Mouse (Mus musculus) heart, embryonic 13.5 days (tissue): ENCODE data around the gene Rhot1. TPM values are rescaled to one million over a fixed set of nuclear protein-coding genes. Genes with fewer than 3 reads are reported as not detected.
"Not testable (repeated sequence)": the region's sequence is repeated elsewhere in the genome, so short reads cannot be mapped to it uniquely, and the experiment has no call there.

Experiments
- ATAC-seq: fragments of 200-750 bp; cut with Nextera tagmentation; 2 replicates; pipeline ENCODE4 v1.8.0; 2017; ENCODE audit warnings: moderate TSS enrichment; ENCODE audit not compliant: insufficient number of reproducible peaks, low FRiP score, low TSS enrichment; ENCODE audit errors: extremely low read depth
- H3K27ac ChIP-seq: fragments of 300-500 bp; sonication (generic); replicated peaks from 2 replicates; pipeline ENCODE4 v1.5.1; 2015; ENCODE audit warnings: moderate library complexity, mild to moderate bottlenecking, inconsistent platforms
- H3K27me3 ChIP-seq: fragments of 300-500 bp; sonication (generic); replicated peaks from 2 replicates; pipeline ENCODE4 v1.6.1; 2015; ENCODE audit warnings: mild to moderate bottlenecking, inconsistent platforms
- H3K36me3 ChIP-seq: fragments of 300-500 bp; sonication (generic); 2 replicates; pipeline ENCODE4 v1.6.1; 2015; ENCODE audit warnings: mild to moderate bottlenecking, inconsistent platforms
- H3K4me1 ChIP-seq: fragments of 300-500 bp; sonication (generic); 2 replicates; pipeline ENCODE4 v1.6.1; 2015; ENCODE audit warnings: inconsistent platforms
- H3K4me2 ChIP-seq: fragments of 300-500 bp; sonication (generic); 2 replicates; pipeline ENCODE4 v1.6.1; 2015; ENCODE audit warnings: inconsistent platforms, mild to moderate bottlenecking, moderate library complexity
- H3K4me3 ChIP-seq: fragments of 300-500 bp; sonication (generic); 2 replicates; pipeline ENCODE4 v1.5.1; 2015; ENCODE audit warnings: moderate library complexity, mild to moderate bottlenecking, inconsistent platforms
- H3K9ac ChIP-seq: fragments of 300-500 bp; sonication (generic); 2 replicates; pipeline ENCODE4 v1.6.1; 2015; ENCODE audit warnings: inconsistent platforms, mild to moderate bottlenecking, moderate library complexity
- H3K9me3 ChIP-seq: fragments of 300-500 bp; sonication (generic); 2 replicates; pipeline ENCODE4 v1.6.1; 2016; ENCODE audit warnings: inconsistent platforms
- WGBS: fragments of 180-500 bp; shearing (Covaris S2); methylation state at CpG from one replicate; pipeline ENCODE4 v1.1.7; 2015; ENCODE audit warnings: mixed read lengths; 5-methylcytosine and 5-hydroxymethylcytosine counted together
- polyA plus RNA-seq: library from polyadenylated mRNA; unstranded; fragments of >200 nt; fragmentation: Nextera tagmentation; extraction: Ambion mirVana; gene quantifications from 2 replicates; pipeline ENCODE4 v1.2.1, GENCODE M21; 2015

The Rhot1 gene
- polyA plus RNA-seq, 1 experiment from 2014 or later = 52.5 TPM

DNA sequence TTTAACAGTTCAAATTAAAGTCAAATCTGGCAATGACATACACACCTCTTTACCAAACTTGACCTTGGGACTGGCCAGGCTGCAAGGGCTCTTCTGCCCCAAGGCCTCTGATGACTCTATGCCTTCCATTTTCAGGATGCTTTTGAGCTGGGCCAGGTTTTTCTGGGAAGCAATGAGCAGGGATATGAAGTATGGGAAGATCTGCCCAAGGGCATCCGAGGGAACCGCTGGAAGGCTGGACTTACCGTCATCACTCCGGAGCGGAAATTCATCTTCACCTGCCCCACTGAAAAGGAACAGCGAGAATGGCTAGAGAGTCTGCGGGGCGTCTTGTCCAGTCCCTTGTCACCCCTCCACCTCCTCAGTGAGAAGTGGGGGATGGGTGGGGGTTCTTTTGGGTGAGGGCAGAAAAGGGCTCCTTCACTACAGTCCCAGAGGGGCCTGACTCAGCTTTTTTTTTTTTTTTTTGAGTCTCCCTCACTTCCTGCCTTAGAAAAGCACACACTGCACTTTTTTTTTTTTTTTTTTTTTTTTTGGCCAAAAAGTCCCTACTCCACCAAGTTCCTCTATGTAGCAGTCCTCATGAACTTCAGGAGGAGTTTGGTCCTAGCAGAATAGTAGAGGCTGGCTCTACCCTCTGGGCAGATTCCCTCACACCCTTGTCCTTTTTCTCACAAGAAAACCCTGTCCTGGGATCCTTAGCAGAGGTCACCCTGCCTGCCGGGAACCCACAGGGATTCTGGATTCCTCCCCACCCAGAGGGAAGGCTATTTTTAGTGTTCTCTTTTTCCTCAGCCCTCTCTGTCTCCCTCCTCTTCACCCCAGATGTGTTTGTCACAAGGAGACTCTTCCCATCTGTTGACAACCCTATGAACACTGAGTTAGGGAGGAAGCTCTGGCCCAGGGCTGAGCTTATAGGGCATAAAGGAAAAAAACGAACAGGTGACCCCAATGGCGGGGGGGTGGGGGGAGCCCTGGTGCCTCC, 31.6 kb upstream of the Rhot1 start:
- Histone ChIP-seq H3K9ac (peak overlapping the region; percentile 24; the same call in 1 of the 2 replicates), H3K4me3 (no peak overlapping the region), H3K36me3 (no peaks in the 10 kb centered on the region), H3K4me2 (no peak overlapping the region; the same call in 1 of the 2 replicates), H3K9me3 (no peaks in the 10 kb centered on the region), H3K4me1 (peaks cover 13% of the 10 kb centered on the region), H3K27me3 (no peaks in the 10 kb centered on the region), H3K27ac (0 out of 2 replicates have a peak overlapping the region, but pooled peaks have one; percentile 3)
- 57% methylated on average over 11 of the region's 11 CpGs for WGBS
- no peak for ATAC-seq

DNA sequence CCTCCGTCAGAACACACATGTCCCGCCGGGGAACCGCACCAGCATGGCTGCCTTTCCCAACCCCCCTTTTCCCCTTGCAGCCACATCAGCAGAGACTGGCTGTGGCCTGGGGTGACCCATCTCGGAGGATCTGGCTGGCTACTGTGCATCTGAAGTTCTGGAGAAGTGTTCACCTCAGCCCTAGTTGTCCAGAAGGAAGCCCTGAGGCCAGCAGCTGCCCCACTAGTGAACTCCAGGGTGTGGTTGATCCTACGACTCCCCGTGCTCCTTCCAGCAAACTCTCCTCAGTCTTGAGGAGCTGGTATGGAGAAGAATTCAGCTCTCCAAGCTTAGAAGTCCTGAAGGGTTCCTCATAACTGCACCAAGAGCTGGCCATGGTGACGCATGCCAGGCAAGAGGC, 30.5 kb upstream of the Rhot1 start:
- Histone ChIP-seq H3K36me3 (no peaks in the 10 kb centered on the region), H3K4me1 (peaks cover 13% of the 10 kb centered on the region), H3K27ac (no peak overlapping the region), H3K9ac (no peak overlapping the region), H3K4me2 (no peak overlapping the region), H3K9me3 (no peaks in the 10 kb centered on the region), H3K27me3 (no peaks in the 10 kb centered on the region), H3K4me3 (no peak overlapping the region)
- no peak for ATAC-seq
- WGBS = 82% methylated on average over 8 of the region's 8 CpGs

DNA sequence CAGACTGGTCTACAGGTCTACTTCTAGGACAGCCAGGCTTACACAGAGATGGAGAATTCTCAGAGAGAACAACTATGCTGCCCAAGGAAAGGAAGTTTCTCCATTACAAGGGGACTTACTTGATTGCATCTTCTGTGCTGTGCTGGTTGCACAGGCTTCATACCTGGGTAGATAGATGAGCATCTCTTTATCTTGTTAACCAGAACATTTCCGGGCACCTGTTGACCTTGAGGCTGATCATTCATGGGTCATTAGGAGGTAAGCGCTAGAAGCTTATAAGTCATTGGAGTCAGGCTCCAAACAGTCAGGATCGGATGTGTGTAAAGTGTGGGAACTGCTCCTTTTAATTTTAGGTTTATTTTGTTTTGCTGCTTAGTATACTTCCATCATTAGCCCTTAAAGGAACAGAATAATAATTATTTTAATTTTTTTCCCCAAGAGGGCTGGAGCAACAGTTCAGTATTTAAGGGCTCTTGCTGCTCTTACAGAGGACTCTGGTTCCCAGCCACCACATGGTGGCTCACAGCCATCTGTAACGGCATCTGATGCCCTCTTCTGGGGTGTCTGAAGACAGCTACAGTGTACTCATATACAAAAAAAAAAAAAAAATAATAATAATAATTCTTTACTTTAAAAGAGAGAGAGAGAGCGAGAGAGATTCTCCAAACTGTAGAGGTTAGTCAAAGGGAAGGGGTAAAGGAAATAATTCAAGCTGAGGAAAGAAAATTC, 27.6 kb upstream of the Rhot1 start:
- no peak for ATAC-seq
- Histone ChIP-seq H3K27ac (no peak overlapping the region), H3K4me3 (no peak overlapping the region), H3K9me3 (no peaks in the 10 kb centered on the region), H3K36me3 (no peaks in the 10 kb centered on the region), H3K9ac (no peak overlapping the region), H3K27me3 (no peaks in the 10 kb centered on the region), H3K4me1 (peaks cover 26% of the 10 kb centered on the region), H3K4me2 (no peak overlapping the region)
- 67% methylated on average over 5 of the region's 5 CpGs for WGBS

DNA sequence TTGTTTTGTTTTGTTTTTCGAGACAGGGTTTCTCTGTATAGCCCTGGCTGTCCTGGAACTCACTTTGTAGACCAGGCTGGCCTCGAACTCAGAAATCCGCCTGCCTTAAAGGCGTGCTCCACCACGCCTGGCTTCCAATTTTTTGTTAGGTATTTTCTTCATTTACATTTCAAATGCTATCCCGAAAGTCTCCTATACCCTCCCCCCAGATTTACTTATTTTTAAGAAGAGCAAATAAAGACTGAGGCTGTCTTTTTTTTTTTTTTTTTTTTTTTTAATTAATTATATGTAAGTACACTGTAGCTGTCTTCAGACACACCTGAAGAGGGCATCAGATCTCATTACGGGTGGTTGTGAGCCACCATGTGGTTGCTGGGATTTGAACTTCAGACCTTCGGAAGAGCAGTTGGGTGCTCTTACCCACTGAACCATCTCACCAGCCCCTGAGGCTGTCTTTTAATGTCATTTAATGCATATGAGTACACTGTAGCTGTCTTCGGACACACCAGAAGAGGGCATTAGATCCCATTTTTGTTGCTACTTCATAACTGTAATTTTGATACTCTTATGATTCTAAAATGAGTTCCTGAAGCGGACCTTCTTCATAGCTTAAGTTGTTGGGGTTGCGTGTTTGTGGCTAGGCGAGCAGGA, 25.6 kb upstream of the Rhot1 start:
- 42% methylated on average over 12 of the region's 12 CpGs for WGBS
- Histone ChIP-seq H3K4me1 (peaks cover 13% of the 10 kb centered on the region), H3K4me2 (peak overlapping the region; percentile 76), H3K4me3 (peak overlapping the region; percentile 83), H3K27ac (peak overlapping the region; percentile 86), H3K9ac (peak overlapping the region; percentile 94)
- H3K9me3 ChIP-seq, H3K36me3 ChIP-seq, H3K27me3 ChIP-seq, ATAC-seq: not testable (repeated sequence)

DNA sequence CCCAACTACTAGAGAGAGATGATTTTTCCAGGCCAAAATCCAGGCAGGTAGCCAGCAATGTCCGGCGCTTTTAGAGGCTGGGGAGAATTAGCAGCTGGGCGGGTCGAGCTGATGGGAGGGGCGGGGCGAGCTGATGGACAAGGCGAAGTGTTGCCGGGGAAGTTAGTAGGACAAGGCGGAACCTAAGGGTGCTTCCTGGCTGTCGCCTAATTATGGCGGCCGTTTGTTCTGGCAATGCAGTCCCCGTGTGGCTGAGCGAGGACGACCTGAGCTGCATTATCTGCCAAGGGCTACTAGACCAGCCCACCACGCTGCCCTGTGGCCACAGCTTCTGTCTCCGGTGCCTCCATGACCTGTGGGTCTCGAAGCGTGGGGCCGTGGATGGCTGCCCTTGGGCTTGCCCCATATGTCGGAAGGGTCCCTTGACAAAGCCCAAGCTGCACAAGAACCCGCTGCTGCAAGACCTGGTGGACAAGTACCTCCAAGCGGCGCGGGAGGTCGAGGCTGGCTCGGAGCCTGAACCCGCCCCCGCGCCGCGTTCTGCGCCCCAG, 25.0 kb upstream of the Rhot1 start, which contains the start of gene Rnf135:
Gene Rnf135, plus strand, starts transcription at position 147 of the 551 bp plus-strand sequence.
- 1% methylated on average over 33 of the region's 33 CpGs for WGBS
- no peaks in the 10 kb centered on the region for H3K9me3 ChIP-seq
- peak; percentile 78 for ATAC-seq
- peak within 1 kb of the TSS; percentile 94 for H3K9ac ChIP-seq
- H3K36me3 ChIP-seq = no peaks in the 10 kb centered on the region
- no peaks in the 10 kb centered on the region for H3K27me3 ChIP-seq
- H3K4me2 ChIP-seq = peak within 1 kb of the TSS; percentile 76
- peaks cover 13% of the 10 kb centered on the region for H3K4me1 ChIP-seq
- peak within 1 kb of the TSS; percentile 86 for H3K27ac ChIP-seq
- peak within 1 kb of the TSS; percentile 83 for H3K4me3 ChIP-seq

DNA sequence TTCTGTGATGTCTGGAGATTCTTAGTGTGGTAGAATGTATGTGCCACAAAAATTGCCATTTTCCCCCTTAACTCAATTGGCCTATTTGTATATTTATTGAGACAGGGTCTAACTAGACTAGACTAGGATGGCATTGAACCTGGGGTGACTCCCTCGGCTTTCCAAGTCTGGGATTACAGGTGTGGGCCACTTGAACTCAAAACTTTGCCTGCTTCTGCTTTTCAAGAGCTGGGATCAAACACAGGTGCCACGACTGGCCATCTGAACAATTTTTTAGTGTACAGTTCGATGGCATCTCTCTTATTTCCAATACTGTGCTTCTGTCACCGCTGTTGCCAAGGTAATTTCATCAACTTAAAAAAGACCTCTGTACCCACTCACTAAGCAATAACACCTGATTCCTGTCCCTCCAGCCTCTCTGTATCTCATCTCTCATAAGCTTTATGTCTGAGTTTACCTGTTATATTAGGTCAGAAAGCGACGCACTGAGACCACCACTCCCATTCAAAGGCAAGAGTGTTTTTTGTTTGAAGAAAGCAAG, 24.2 kb upstream of the Rhot1 start:
- peak overlapping the region; percentile 94 for H3K9ac ChIP-seq
- no peak for ATAC-seq
- H3K4me1 ChIP-seq = peaks cover 13% of the 10 kb centered on the region
- 83% methylated on average over 6 of the region's 6 CpGs for WGBS
- H3K4me2 ChIP-seq = peak overlapping the region; percentile 76
- H3K36me3 ChIP-seq = peaks cover 6% of the 10 kb centered on the region
- no peaks in the 10 kb centered on the region for H3K9me3 ChIP-seq
- H3K27me3 ChIP-seq = no peaks in the 10 kb centered on the region
- H3K4me3 ChIP-seq = peak overlapping the region; percentile 83
- peak overlapping the region; percentile 86; the same call in 1 of the 2 replicates for H3K27ac ChIP-seq

DNA sequence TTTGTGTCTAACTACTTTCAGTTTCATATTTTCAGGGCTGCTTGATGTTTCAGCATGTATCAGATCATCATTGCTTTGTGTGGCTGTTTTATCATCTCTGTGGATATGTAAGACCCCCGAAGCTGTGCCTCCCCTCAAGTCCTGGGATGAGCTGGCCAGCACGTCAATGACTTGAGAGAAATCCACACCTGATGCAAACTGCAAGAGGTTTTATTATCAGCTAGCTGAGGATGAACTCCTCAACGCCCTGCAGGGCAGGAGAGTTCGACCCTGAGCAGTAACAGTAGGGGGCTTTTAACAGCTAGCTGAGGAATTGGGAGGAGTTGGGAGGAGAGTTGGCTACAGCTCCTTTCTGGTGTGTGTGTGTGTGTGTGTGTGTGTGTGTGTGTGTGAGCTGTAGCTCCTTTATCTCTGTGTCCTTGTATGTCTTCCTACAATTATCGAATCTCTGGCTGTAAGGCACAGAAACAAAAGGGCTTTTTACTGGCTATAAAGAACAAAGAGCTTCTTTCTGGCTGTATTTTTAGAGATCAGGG, 23.3 kb upstream of the Rhot1 start:
- not testable (repeated sequence) for H3K27me3 ChIP-seq

DNA sequence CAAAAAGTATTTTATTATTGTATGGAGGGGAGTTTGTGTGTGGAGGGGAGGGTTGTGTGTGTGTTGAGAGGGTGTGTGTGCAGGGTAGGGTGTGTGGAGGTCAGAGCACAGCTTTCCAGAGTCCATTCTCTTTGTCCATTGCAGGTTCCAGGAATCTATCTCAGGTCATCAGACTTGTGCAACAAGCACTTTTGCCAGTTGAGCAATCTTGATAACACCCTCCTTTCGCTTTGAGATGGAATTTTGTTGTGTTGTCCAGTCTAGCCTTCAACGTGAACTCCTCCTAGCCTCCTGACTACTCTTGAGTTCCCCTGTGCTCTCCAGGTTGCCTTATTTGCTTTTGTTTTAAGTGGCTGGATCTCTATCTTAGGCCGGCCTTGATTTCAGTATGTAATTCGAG, 18.5 kb upstream of the Rhot1 start:
- Histone ChIP-seq H3K9ac (no peak overlapping the region), H3K27ac (no peak overlapping the region), H3K36me3 (peaks cover 55% of the 10 kb centered on the region), H3K4me1 (peaks cover 3% of the 10 kb centered on the region), H3K4me3 (no peak overlapping the region), H3K27me3 (no peaks in the 10 kb centered on the region), H3K4me2 (no peak overlapping the region), H3K9me3 (no peaks in the 10 kb centered on the region)
- no peak for ATAC-seq
- 70% methylated on average over 4 of the region's 4 CpGs for WGBS

More for the DNA sequence above, 23.3 kb upstream of the Rhot1 start:
- H3K27ac ChIP-seq, H3K4me3 ChIP-seq, ATAC-seq, H3K9me3 ChIP-seq, H3K9ac ChIP-seq: not testable (repeated sequence)
- Histone ChIP-seq H3K4me2 (peak overlapping the region; percentile 76), H3K36me3 (peaks cover 13% of the 10 kb centered on the region), H3K4me1 (peaks cover 13% of the 10 kb centered on the region)
- WGBS = 59% methylated on average over 5 of the region's 5 CpGs

DNA sequence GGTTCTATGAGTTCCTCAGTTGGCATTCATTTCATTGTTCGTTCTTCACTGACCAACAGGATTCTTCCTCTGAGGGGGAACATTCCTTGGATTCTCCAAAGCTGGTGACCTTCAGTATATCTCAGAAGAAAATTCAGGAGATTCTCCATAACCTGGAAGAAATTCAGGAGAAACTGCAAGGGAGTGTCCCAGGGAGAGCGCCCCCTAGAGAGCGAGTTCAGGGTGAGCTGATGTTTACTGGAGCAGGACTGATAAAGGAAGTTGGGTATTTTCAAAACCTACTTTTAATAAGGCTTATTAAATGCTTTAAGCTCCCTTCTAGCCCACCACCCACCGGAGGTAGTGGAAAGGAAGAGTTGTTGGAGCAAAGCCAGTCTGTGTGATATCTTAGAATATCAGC, 15.0 kb upstream of the Rhot1 start:
- no peak overlapping the region for H3K4me3 ChIP-seq

DNA sequence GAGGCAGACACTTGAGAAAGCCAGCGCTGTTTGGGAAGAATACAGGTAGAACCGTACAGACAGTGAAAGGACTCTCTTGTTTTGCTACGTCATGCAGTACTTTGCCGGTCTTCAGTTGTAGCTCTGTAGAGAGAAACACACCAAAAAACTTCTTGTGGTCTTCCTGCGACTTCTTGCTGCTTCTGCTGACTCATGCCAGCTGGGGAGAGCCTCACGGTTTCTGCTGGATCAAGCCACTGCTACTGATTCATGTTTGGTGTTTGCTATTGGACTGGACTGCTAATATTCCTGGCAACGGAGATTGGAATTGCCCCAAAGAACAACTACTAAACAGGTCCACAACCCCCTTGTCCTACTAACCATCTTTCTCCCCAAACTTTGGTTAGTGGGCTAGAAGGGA, 12.5 kb upstream of the Rhot1 start:
- 83% methylated on average over 7 of the region's 7 CpGs for WGBS
- ATAC-seq = no peak
- Histone ChIP-seq H3K4me3 (no peak overlapping the region), H3K27me3 (no peaks in the 10 kb centered on the region), H3K27ac (no peak overlapping the region), H3K9me3 (no peaks in the 10 kb centered on the region), H3K4me2 (no peak overlapping the region), H3K9ac (no peak overlapping the region), H3K36me3 (peaks cover 64% of the 10 kb centered on the region), H3K4me1 (no peaks in the 10 kb centered on the region)

More for the DNA sequence above, 15.0 kb upstream of the Rhot1 start:
- whole genome bisulfite sequencing = 61% methylated on average over 4 of the region's 4 CpGs
- Histone ChIP-seq H3K27me3 (no peaks in the 10 kb centered on the region), H3K4me1 (no peaks in the 10 kb centered on the region), H3K9ac (no peak overlapping the region), H3K36me3 (peaks cover 73% of the 10 kb centered on the region), H3K27ac (no peak overlapping the region), H3K9me3 (no peaks in the 10 kb centered on the region), H3K4me2 (no peak overlapping the region)
- no peak for ATAC-seq
